Comparison of ENCODE assay signal across 25 mouse cellular contexts in genomic region chr3:81101136-81101535, GRCm38 (mm10).
A peak's percentile ranks its signal among the peaks of the same experiment; 100 is the strongest.
DNase-seq lines count a peak whose midpoint lies in the region; ATAC-seq and TF ChIP-seq lines count a peak whose summit lies in the region.
"Had no signal": no experiment of that assay in that cellular context is flagged by ENCODE, and none has a peak within 500 bp of the region (broad histone marks: within the 10 kb centered on the region; RNA-seq: fewer than 3 reads in every experiment).

No protein-coding gene starts in this region.

- no peaks in the 10 kb centered on the region for H3K27me3 ChIP-seq in kidney, embryonic 15.5 days
- H3K27me3 ChIP-seq: intestine, embryonic 15.5 days; neural tube, embryonic 12.5 days had no signal

- H3K4me3 ChIP-seq in kidney, embryonic 15.5 days (replicated peaks) = no peak overlapping the region
- H3K4me3 ChIP-seq in ES-E14 (ENCODE audit: insufficient read depth in 1 of 2, low read depth in 1 of 2, low read length in 2 of 2, poor library complexity in 1 of 2, severe bottlenecking in 1 of 2) (no peak overlapping the region), macrophage (ENCODE audit: inconsistent target) (no peak overlapping the region)
- H3K4me3 ChIP-seq: intestine, embryonic 15.5 days; neural tube, embryonic 12.5 days had no signal

- peaks cover 22% of the 10 kb centered on the region for H3K4me1 ChIP-seq in kidney, embryonic 15.5 days
- H3K4me1 ChIP-seq in ES-E14 (ENCODE audit: control insufficient read depth in 2 of 2, insufficient read depth in 2 of 2, low read length in 2 of 2, poor library complexity in 1 of 2) = peaks cover 8 to 12% of the 10 kb centered on the region in 2 experiments; a peak in 3 of 4 replicates

- H3K79me2 ChIP-seq in macrophage (ENCODE audit: inconsistent target) = no peaks in the 10 kb centered on the region

- no peaks in the 10 kb centered on the region for H3K36me3 ChIP-seq in kidney, embryonic 15.5 days
- no peaks in the 10 kb centered on the region for H3K36me3 ChIP-seq in ES-E14 (ENCODE audit: control insufficient read depth, insufficient read depth, low read length, poor library complexity, severe bottlenecking)
- no peaks in the 10 kb centered on the region for H3K36me3 ChIP-seq in macrophage (ENCODE audit: inconsistent target)
- H3K36me3 ChIP-seq: intestine, embryonic 15.5 days; neural tube, embryonic 12.5 days had no signal

- DNase-seq in kidney, postnatal 25 days = no peak
- DNase-seq in 416B (ENCODE audit: low read depth) (peak; percentile 41), ES-E14 (ENCODE audit: low read depth, low spot score) (no peak)
- DNase-seq in urinary bladder, postnatal 36 days (ENCODE audit: low spot score in 2 of 2) = no peak
- DNase-seq: adrenal gland, postnatal 36 days; cerebellum, adult 8-10 months; cerebellum, postnatal 25 days; heart, postnatal 14 days; kidney, postnatal 4 days; left cerebral cortex, postnatal 4 days; lung, adult 2 months; lung, postnatal 10 days; right cerebral cortex, adult 18-20 months; spleen, adult 18-20 months; thymus, postnatal 25 days had no signal

- no peak overlapping the region for H3K9ac ChIP-seq in kidney, embryonic 15.5 days
- H3K9ac ChIP-seq in ES-E14 (ENCODE audit: insufficient read depth, low read depth, low read length, poor library complexity, severe bottlenecking) = no peak overlapping the region
- H3K9ac ChIP-seq: intestine, embryonic 15.5 days; liver, embryonic 14.5 days; neural tube, embryonic 12.5 days had no signal

- WGBS in kidney, embryonic 15.5 days = 74% methylated on average over 1 of the region's 1 CpGs
- WGBS in macrophage (ENCODE audit: missing documents) = 75% methylated on average over 1 of the region's 1 CpGs

- H3K4me2 ChIP-seq in kidney, embryonic 15.5 days = no peak overlapping the region
- H3K4me2 ChIP-seq: intestine, embryonic 15.5 days; midbrain, embryonic 11.5 days; neural tube, embryonic 12.5 days had no signal

- H3K9me3 ChIP-seq in kidney, embryonic 15.5 days (replicated peaks) = no peaks in the 10 kb centered on the region
- H3K9me3 ChIP-seq in ES-E14 (ENCODE audit: control insufficient read depth, insufficient read depth, low read depth, low read length) = no peaks in the 10 kb centered on the region
- H3K9me3 ChIP-seq: intestine, embryonic 15.5 days; neural tube, embryonic 12.5 days had no signal

- no peak for ATAC-seq in kidney, embryonic 15.5 days (replicated peaks; ENCODE audit: low FRiP score)
- ATAC-seq in megakaryocyte-erythroid progenitor cell, adult 5-6 weeks (replicated peaks; ENCODE audit: low FRiP score, low TSS enrichment, poor library complexity, severe bottlenecking) = no peak
- ATAC-seq: forebrain, embryonic 14.5 days; hindbrain, postnatal 0 days; midbrain, embryonic 16.5 days had no signal

- H3K27ac ChIP-seq in kidney, embryonic 15.5 days = peak overlapping the region; percentile 41; the same call in 1 of the 2 replicates
- H3K27ac ChIP-seq in ES-E14 (ENCODE audit: insufficient read depth, low read depth, low read length, poor library complexity, severe bottlenecking) = peak overlapping the region; percentile 81
- H3K27ac ChIP-seq in macrophage = peak overlapping the region; percentile 52
- H3K27ac ChIP-seq: hindbrain, postnatal 0 days; intestine, embryonic 15.5 days; liver, embryonic 14.5 days; neural tube, embryonic 12.5 days had no signal

- in situ Hi-C loops in ES-E14 (cut with MboI; ENCODE audit: low sequenced_read_pairs in 2 of 2, unreplicated experiment in 2 of 2) = no loop called here

TF ChIP-seq in ES-E14, 5 proteins besides CTCF, POLR2A, EP300 and RAD21:
- TF ChIP-seq ZC3H11A (IDR thresholded peaks at IDR 0.05; ENCODE audit: borderline replicate concordance, low read depth, low read length) (no peak), HCFC1 (IDR thresholded peaks at IDR 0.05; ENCODE audit: borderline replicate concordance, insufficient read depth, low read length) (no peak), ZNF384 (IDR thresholded peaks at IDR 0.05; ENCODE audit: low read depth, low read length) (no peak), MAFK (IDR thresholded peaks at IDR 0.05; ENCODE audit: insufficient read depth, low read depth, low read length) (no peak), CHD2 (IDR thresholded peaks at IDR 0.05; ENCODE audit: low read depth, low read length) (no peak)
